Comparison of ENCODE assay signal across 26 mouse cellular contexts in genomic region chr15:8697500-8697899, GRCm38 (mm10). TPM values are rescaled to one million over a fixed set of nuclear protein-coding genes. Genes with fewer than 3 reads are reported as not detected.
DNase-seq lines count a peak whose midpoint lies in the region; ATAC-seq and TF ChIP-seq lines count a peak whose summit lies in the region.
"Had no signal": no experiment of that assay in that cellular context is flagged by ENCODE, and none has a peak within 500 bp of the region (broad histone marks: within the 10 kb centered on the region; RNA-seq: fewer than 3 reads in every experiment).

No protein-coding gene starts in this region.

- intact Hi-C loops in left cerebral cortex, postnatal 4 days (cut with DNase I) = no loop called here

- H3K27me3 ChIP-seq in heart, embryonic 10.5 days (ENCODE audit: insufficient read depth, poor library complexity, severe bottlenecking) = no peaks in the 10 kb centered on the region
- no peaks in the 10 kb centered on the region for H3K27me3 ChIP-seq in neural tube, embryonic 15.5 days (replicated peaks)
- H3K27me3 ChIP-seq: CH12.LX; embryonic facial prominence, embryonic 12.5 days; limb, embryonic 15.5 days; megakaryocyte, embryonic 14.5 days; midbrain, embryonic 13.5 days had no signal

- peaks cover 7% of the 10 kb centered on the region; the same call in 1 of the 2 replicates for H3K36me3 ChIP-seq in heart, embryonic 10.5 days
- H3K36me3 ChIP-seq in ES-E14 (ENCODE audit: control insufficient read depth, insufficient read depth, low read length, poor library complexity, severe bottlenecking) = peaks cover 5% of the 10 kb centered on the region
- no peaks in the 10 kb centered on the region for H3K36me3 ChIP-seq in neural tube, embryonic 15.5 days
- H3K36me3 ChIP-seq: midbrain, embryonic 13.5 days had no signal

- DNase-seq in heart, embryonic 10.5 days (ENCODE audit: low spot score) = no peak
- DNase-seq in heart, adult 18-20 months = no peak
- peak; percentile 17 to 38 for DNase-seq in left cerebral cortex, adult 18-20 months (ENCODE audit: low spot score in 2 of 2)
- no peak for DNase-seq in left cerebral cortex, postnatal 4 days
- no peak for DNase-seq in ES-E14 (ENCODE audit: low read depth, low spot score)
- DNase-seq in layer of hippocampus, adult 9-10 months (ENCODE audit: low spot score) = peak; percentile 20
- no peak for DNase-seq in natural killer cell, adult 2 months (ENCODE audit: low spot score in 2 of 2)
- DNase-seq: adrenal gland, adult 2 months; cerebellum, adult 2 months; cerebellum, postnatal 25 days; gastrocnemius, postnatal 10 days; heart, adult 2 months; heart, postnatal 14 days; kidney, postnatal 25 days; lung, embryonic 14.5 days had no signal

- 49% methylated on average over 3 of the region's 3 CpGs for WGBS in heart, embryonic 10.5 days
- WGBS in neural tube, embryonic 15.5 days = 63% methylated on average over 3 of the region's 3 CpGs

- peaks cover 28% of the 10 kb centered on the region for H3K4me1 ChIP-seq in heart, embryonic 10.5 days
- peaks cover 10% of the 10 kb centered on the region in 2 experiments for H3K4me1 ChIP-seq in ES-E14 (ENCODE audit: control insufficient read depth in 2 of 2, insufficient read depth in 2 of 2, low read length in 2 of 2, poor library complexity in 1 of 2)
- no peaks in the 10 kb centered on the region for H3K4me1 ChIP-seq in neural tube, embryonic 15.5 days
- H3K4me1 ChIP-seq: embryonic facial prominence, embryonic 12.5 days; limb, embryonic 15.5 days; megakaryocyte, embryonic 14.5 days; midbrain, embryonic 13.5 days had no signal

- no peak overlapping the region for H3K4me2 ChIP-seq in neural tube, embryonic 15.5 days
- H3K4me2 ChIP-seq: embryonic facial prominence, embryonic 12.5 days; limb, embryonic 15.5 days; lung, embryonic 14.5 days; midbrain, embryonic 13.5 days had no signal

- peak overlapping the region; percentile 65; the same call in 1 of the 2 replicates for H3K27ac ChIP-seq in heart, embryonic 10.5 days
- peak overlapping the region; percentile 83 for H3K27ac ChIP-seq in ES-E14 (ENCODE audit: insufficient read depth, low read depth, low read length, poor library complexity, severe bottlenecking)
- H3K27ac ChIP-seq in neural tube, embryonic 15.5 days (replicated peaks) = no peak overlapping the region
- H3K27ac ChIP-seq: embryonic facial prominence, embryonic 12.5 days; heart, adult 2 months; hindbrain, postnatal 0 days; left cerebral cortex, adult 2 months; limb, embryonic 15.5 days; liver, embryonic 14.5 days; midbrain, embryonic 13.5 days had no signal

- in situ Hi-C loops in ES-E14 (cut with MboI; ENCODE audit: low sequenced_read_pairs in 2 of 2, unreplicated experiment in 2 of 2) = no loop called here

- ATAC-seq in neural tube, embryonic 15.5 days (ENCODE audit: low FRiP score) = no peak
- ATAC-seq: forebrain, embryonic 14.5 days; hindbrain, postnatal 0 days; intestine, embryonic 16.5 days; midbrain, embryonic 13.5 days had no signal

- H3K4me3 ChIP-seq in heart, embryonic 10.5 days = no peak overlapping the region
- no peak overlapping the region; a peak in 1 of 4 replicates for H3K4me3 ChIP-seq in ES-E14 (ENCODE audit: insufficient read depth in 1 of 2, low read depth in 1 of 2, low read length in 2 of 2, poor library complexity in 1 of 2, severe bottlenecking in 1 of 2)
- no peak overlapping the region for H3K4me3 ChIP-seq in neural tube, embryonic 15.5 days (replicated peaks)
- H3K4me3 ChIP-seq: embryonic facial prominence, embryonic 12.5 days; heart, adult 2 months; left cerebral cortex, adult 2 months; limb, embryonic 15.5 days; megakaryocyte, embryonic 14.5 days; midbrain, embryonic 13.5 days had no signal

- no peaks in the 10 kb centered on the region for H3K9me3 ChIP-seq in heart, embryonic 10.5 days
- no peaks in the 10 kb centered on the region for H3K9me3 ChIP-seq in ES-E14 (ENCODE audit: control insufficient read depth, insufficient read depth, low read depth, low read length)
- H3K9me3 ChIP-seq in neural tube, embryonic 15.5 days (replicated peaks) = no peaks in the 10 kb centered on the region
- H3K9me3 ChIP-seq: embryonic facial prominence, embryonic 12.5 days; limb, embryonic 15.5 days; megakaryocyte, embryonic 14.5 days; midbrain, embryonic 13.5 days had no signal

- H3K9ac ChIP-seq in ES-E14 (ENCODE audit: insufficient read depth, low read depth, low read length, poor library complexity, severe bottlenecking) = no peak overlapping the region
- H3K9ac ChIP-seq in neural tube, embryonic 15.5 days (replicated peaks) = no peak overlapping the region
- H3K9ac ChIP-seq: embryonic facial prominence, embryonic 12.5 days; limb, embryonic 15.5 days; liver, embryonic 14.5 days; lung, embryonic 14.5 days; midbrain, embryonic 13.5 days had no signal

TF ChIP-seq in ES-E14, 5 proteins besides CTCF, POLR2A, EP300 and RAD21:
- TF ChIP-seq CHD2 (IDR thresholded peaks at IDR 0.05; ENCODE audit: low read depth, low read length) (peak; percentile 32; the same call in 1 of the 2 replicates), HCFC1 (IDR thresholded peaks at IDR 0.05; ENCODE audit: borderline replicate concordance, insufficient read depth, low read length) (no peak), MAFK (IDR thresholded peaks at IDR 0.05; ENCODE audit: insufficient read depth, low read depth, low read length) (no peak), ZC3H11A (IDR thresholded peaks at IDR 0.05; ENCODE audit: borderline replicate concordance, low read depth, low read length) (no peak)

RNA-seq across cellular contexts. Expression of gene Slc1a3, which starts 13.1 kb away (rescaled TPM):
- 26.2 and 33.4 TPM in 2 replicates for polyA plus RNA-seq in heart, embryonic 10.5 days (2016; fragmentation: Nextera tagmentation; extraction: Ambion mirVana)
- 1 to 10 TPM; 1.2 to 3.5 TPM for total RNA-seq in heart, adult 18-20 months (2021)
- 100 to 1,000 TPM; 263 to 298 TPM for total RNA-seq in left cerebral cortex, adult 18-20 months (2021)
- total RNA-seq in left cerebral cortex, postnatal 4 days (2021) = 100 to 1,000 TPM; 207 to 215 TPM
- 17.8 and 31.7 TPM in 2 replicates for total RNA-seq in ES-E14 (2012; rRNA removed)
- polyA plus RNA-seq in neural tube, embryonic 15.5 days (2015; fragmentation: Nextera tagmentation; extraction: Ambion mirVana) = 169 and 174 TPM in 2 replicates

Comparison
In these comparisons a context has a peak if more than half of its experiments do, and no peak if none do; other contexts are left out.
1. DNase-seq: peak in left cerebral cortex, adult 18-20 months (2 of 2) and layer of hippocampus, adult 9-10 months (single experiment); none in heart, embryonic 10.5 days (single experiment), heart, adult 18-20 months (0 of 2), left cerebral cortex, postnatal 4 days (single experiment), ES-E14 (single experiment) and natural killer cell, adult 2 months (0 of 2).